ENCODE assay signal across 14 mouse cellular contexts in the genomic region with DNA sequence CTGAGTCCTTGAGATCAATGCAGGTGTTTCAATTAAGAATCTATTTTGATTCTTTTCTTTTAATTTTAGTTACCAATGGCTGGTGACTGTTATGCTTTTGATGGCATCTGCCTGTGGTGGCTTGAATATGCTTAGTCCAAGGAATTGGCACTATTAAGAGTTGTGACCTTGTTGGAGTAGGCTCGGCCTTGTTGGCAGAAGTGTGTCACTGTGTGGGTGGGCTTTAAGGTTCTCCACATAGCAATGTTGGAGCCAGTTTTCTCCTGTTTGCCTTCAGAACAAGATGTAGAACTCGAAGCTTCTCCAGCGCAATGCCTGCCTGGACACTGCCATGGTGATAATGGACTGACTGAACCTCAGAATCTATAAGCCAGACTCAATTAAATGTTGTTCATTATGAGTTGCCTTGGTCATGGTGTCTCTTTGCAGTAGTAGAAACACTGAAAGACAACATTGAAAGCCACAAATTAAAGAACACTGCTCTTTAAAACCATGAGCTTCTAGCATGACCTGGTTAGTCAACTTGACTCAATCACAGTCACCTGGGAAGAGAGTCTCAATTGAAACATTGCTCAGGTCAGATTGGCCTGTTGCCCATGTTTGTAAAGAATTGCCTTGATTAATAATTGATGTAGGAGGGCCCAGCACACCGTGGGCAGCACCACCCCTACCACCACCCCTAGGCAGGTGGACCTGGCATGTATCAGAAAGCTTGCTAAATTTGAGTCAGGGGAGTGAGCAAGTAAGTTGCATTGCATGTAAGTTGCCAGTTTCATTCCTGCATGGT.
DNase-seq lines count a peak whose midpoint lies in the region; ATAC-seq and TF ChIP-seq lines count a peak whose summit lies in the region.
"Had no signal": no experiment of that assay in that cellular context is flagged by ENCODE, and none has a peak within 500 bp of the region (broad histone marks: within the 10 kb centered on the region; RNA-seq: fewer than 3 reads in every experiment).

No protein-coding gene starts in this region.

- TF ChIP-seq CTCF in liver, adult 2 months (IDR thresholded peaks at IDR 0.05; ENCODE audit: low read depth, low read length), result no peak

- no peaks in the 10 kb centered on the region for H3K36me3 ChIP-seq in heart, embryonic 15.5 days
- no peaks in the 10 kb centered on the region for H3K36me3 ChIP-seq in liver, adult 2 months (ENCODE audit: control insufficient read depth, insufficient read depth, low read length)
- no peaks in the 10 kb centered on the region for H3K36me3 ChIP-seq in stomach, embryonic 15.5 days
- H3K36me3 ChIP-seq: hindbrain, embryonic 15.5 days; liver, embryonic 13.5 days had no signal

- peak overlapping the region; percentile 86 for H3K27ac ChIP-seq in heart, embryonic 15.5 days
- peak overlapping the region; percentile 75 for H3K27ac ChIP-seq in liver, adult 2 months (replicated peaks; ENCODE audit: insufficient read depth, low read depth, low read length)
- H3K27ac ChIP-seq in stomach, embryonic 15.5 days, result peak overlapping the region; percentile 51
- H3K27ac ChIP-seq: gastrocnemius, adult 2 months; hindbrain, embryonic 15.5 days; liver, embryonic 13.5 days had no signal

- no peaks in the 10 kb centered on the region for H3K27me3 ChIP-seq in heart, embryonic 15.5 days
- no peaks in the 10 kb centered on the region for H3K27me3 ChIP-seq in liver, adult 2 months (ENCODE audit: control insufficient read depth, insufficient read depth, low read length)
- no peaks in the 10 kb centered on the region for H3K27me3 ChIP-seq in stomach, embryonic 15.5 days (replicated peaks)
- H3K27me3 ChIP-seq: CH12.LX; hindbrain, embryonic 15.5 days; liver, embryonic 13.5 days had no signal

- H3K4me2 ChIP-seq in heart, embryonic 15.5 days, result peak overlapping the region; percentile 51
- no peak overlapping the region for H3K4me2 ChIP-seq in stomach, embryonic 15.5 days
- H3K4me2 ChIP-seq: hindbrain, embryonic 15.5 days; liver, embryonic 13.5 days had no signal

- H3K9me3 ChIP-seq in heart, embryonic 15.5 days (replicated peaks), result no peaks in the 10 kb centered on the region
- no peaks in the 10 kb centered on the region; the same call in 1 of the 2 replicates for H3K9me3 ChIP-seq in stomach, embryonic 15.5 days
- H3K9me3 ChIP-seq: hindbrain, embryonic 15.5 days; liver, embryonic 13.5 days had no signal

- H3K79me2 ChIP-seq in liver, adult 2 months (ENCODE audit: control insufficient read depth, insufficient read depth, low read length), result peaks cover 20% of the 10 kb centered on the region

- 86% methylated on average over 4 of the region's 4 CpGs for WGBS in heart, embryonic 15.5 days
- 47% methylated on average over 4 of the region's 4 CpGs for WGBS in liver, adult 2 months
- WGBS in stomach, embryonic 15.5 days, result 85% methylated on average over 4 of the region's 4 CpGs

- no peak overlapping the region for H3K4me3 ChIP-seq in heart, embryonic 15.5 days
- H3K4me3 ChIP-seq in liver, adult 2 months (ENCODE audit: insufficient read depth, low read depth, low read length), result no peak overlapping the region
- H3K4me3 ChIP-seq in stomach, embryonic 15.5 days (replicated peaks), result no peak overlapping the region
- H3K4me3 ChIP-seq: hindbrain, embryonic 15.5 days; liver, embryonic 13.5 days had no signal

- H3K4me1 ChIP-seq in heart, embryonic 15.5 days (replicated peaks), result peaks cover 29% of the 10 kb centered on the region
- H3K4me1 ChIP-seq in liver, adult 2 months (ENCODE audit: control insufficient read depth, insufficient read depth, low read length), result peaks cover 21% of the 10 kb centered on the region
- H3K4me1 ChIP-seq in stomach, embryonic 15.5 days, result peaks cover 10% of the 10 kb centered on the region; the same call in 1 of the 2 replicates
- H3K4me1 ChIP-seq: liver, embryonic 13.5 days had no signal

- no peak for ATAC-seq in heart, embryonic 15.5 days (replicated peaks; ENCODE audit: insufficient number of reproducible peaks, insufficient read depth, low FRiP score, low read depth)
- ATAC-seq in stomach, embryonic 15.5 days (ENCODE audit: insufficient read depth, low FRiP score, low read depth), result no peak

- H3K9ac ChIP-seq in heart, embryonic 15.5 days, result no peak overlapping the region
- H3K9ac ChIP-seq in liver, adult 2 months (ENCODE audit: low read depth, low read length), result no peak overlapping the region
- no peak overlapping the region for H3K9ac ChIP-seq in stomach, embryonic 15.5 days
- H3K9ac ChIP-seq: hindbrain, embryonic 15.5 days; liver, embryonic 13.5 days had no signal

- DNase-seq in adrenal gland, postnatal 14 days, result peak; percentile 51
- DNase-seq in adrenal gland, adult 8-10 months, result no peak
- no peak for DNase-seq in heart, adult 8-10 months (ENCODE audit: low spot score)
- peak; percentile 90 for DNase-seq in liver, adult 2 months (ENCODE audit: extremely low read depth, low read depth, low spot score)
- DNase-seq in liver, result no peak
- DNase-seq in spleen, postnatal 36 days (ENCODE audit: low spot score in 2 of 2), result no peak
- DNase-seq: embryo, embryonic 11 days; gastrocnemius, adult 2 months; kidney, adult 18-20 months; liver, embryonic 13.5 days had no signal

- no peak for TF ChIP-seq POLR2A in liver, adult 2 months (IDR thresholded peaks at IDR 0.05; ENCODE audit: extremely low read depth, insufficient read depth, low read length)

Comparison
In these comparisons a context has a peak if more than half of its experiments do, and no peak if none do; other contexts are left out.
1. DNase-seq: peak in adrenal gland, postnatal 14 days (single experiment) and liver, adult 2 months (single experiment); none in adrenal gland, adult 8-10 months (single experiment), heart, adult 8-10 months (single experiment), liver (single experiment) and spleen, postnatal 36 days (0 of 2).
2. Peak in every context shown above with its lines, with median percentiles within 50 percentile points of each other: H3K27ac ChIP-seq.